ENCODE assay signal across 16 mouse cellular contexts in genomic region chr8:35196189-35196588, GRCm38 (mm10).
A peak's percentile ranks its signal among the peaks of the same experiment; 100 is the strongest.
DNase-seq lines count a peak whose midpoint lies in the region; ATAC-seq and TF ChIP-seq lines count a peak whose summit lies in the region.
"Had no signal": no experiment of that assay in that cellular context is flagged by ENCODE, and none has a peak within 500 bp of the region (broad histone marks: within the 10 kb centered on the region; RNA-seq: fewer than 3 reads in every experiment).

No protein-coding gene starts in this region.

- no peak overlapping the region for H3K9ac ChIP-seq in kidney, embryonic 15.5 days
- H3K9ac ChIP-seq in forebrain, embryonic 11.5 days (ENCODE audit: low read length) = no peak overlapping the region
- no peak overlapping the region for H3K9ac ChIP-seq in hindbrain, postnatal 0 days (replicated peaks; ENCODE audit: low read length)
- no peak overlapping the region for H3K9ac ChIP-seq in heart, embryonic 12.5 days
- H3K9ac ChIP-seq: embryonic facial prominence, embryonic 12.5 days; liver, embryonic 12.5 days had no signal

- TF ChIP-seq CTCF in hindbrain, postnatal 0 days (IDR thresholded peaks at IDR 0.05; ENCODE audit: low read depth) = no peak

- no peaks in the 10 kb centered on the region for H3K36me3 ChIP-seq in kidney, embryonic 15.5 days
- no peaks in the 10 kb centered on the region for H3K36me3 ChIP-seq in forebrain, embryonic 11.5 days (ENCODE audit: control insufficient read depth, insufficient read depth, low read length)
- H3K36me3 ChIP-seq in hindbrain, postnatal 0 days (ENCODE audit: insufficient read depth, low read length) = no peaks in the 10 kb centered on the region
- no peaks in the 10 kb centered on the region for H3K36me3 ChIP-seq in heart, embryonic 12.5 days
- H3K36me3 ChIP-seq: embryonic facial prominence, embryonic 12.5 days; liver, embryonic 12.5 days had no signal

- H3K4me3 ChIP-seq in kidney, embryonic 15.5 days (replicated peaks) = no peak overlapping the region
- H3K4me3 ChIP-seq in forebrain, embryonic 11.5 days (ENCODE audit: low read depth, low read length) = no peak overlapping the region
- H3K4me3 ChIP-seq in hindbrain, postnatal 0 days (ENCODE audit: low read length) = no peak overlapping the region
- H3K4me3 ChIP-seq in heart, embryonic 12.5 days = no peak overlapping the region
- H3K4me3 ChIP-seq: embryonic facial prominence, embryonic 12.5 days; liver, embryonic 12.5 days had no signal

- H3K27me3 ChIP-seq in kidney, embryonic 15.5 days = no peaks in the 10 kb centered on the region
- no peaks in the 10 kb centered on the region for H3K27me3 ChIP-seq in forebrain, embryonic 11.5 days (ENCODE audit: control insufficient read depth, insufficient read depth, low read length)
- H3K27me3 ChIP-seq in hindbrain, postnatal 0 days (ENCODE audit: insufficient read depth, low read length) = no peaks in the 10 kb centered on the region
- H3K27me3 ChIP-seq in heart, embryonic 12.5 days (replicated peaks) = no peaks in the 10 kb centered on the region
- H3K27me3 ChIP-seq: embryonic facial prominence, embryonic 12.5 days; liver, embryonic 12.5 days had no signal

- DNase-seq in kidney, postnatal 14 days = no peak
- DNase-seq in forebrain, embryonic 11.5 days (ENCODE audit: low spot score) = peak; percentile 64
- DNase-seq in hindbrain, postnatal 0 days (ENCODE audit: low spot score) = peak; percentile 27
- DNase-seq in retina, postnatal 1 day = peak; percentile 91
- DNase-seq: cerebellum, postnatal 10 days; kidney, adult 8-10 months; left cerebral cortex, postnatal 4 days; right cerebral cortex, postnatal 25 days; thymus, postnatal 25 days had no signal

- H3K27ac ChIP-seq in kidney, embryonic 15.5 days = 0 out of 2 replicates have a peak overlapping the region, but pooled peaks have one; percentile 16
- H3K27ac ChIP-seq in forebrain, embryonic 11.5 days (ENCODE audit: low read depth, low read length) = no peak overlapping the region
- no peak overlapping the region for H3K27ac ChIP-seq in hindbrain, postnatal 0 days
- no peak overlapping the region for H3K27ac ChIP-seq in heart, embryonic 12.5 days (ENCODE audit: poor library complexity, severe bottlenecking)
- H3K27ac ChIP-seq: embryonic facial prominence, embryonic 12.5 days; liver, embryonic 12.5 days had no signal

- ATAC-seq in kidney, embryonic 15.5 days (replicated peaks; ENCODE audit: low FRiP score) = peak; percentile 71
- peak; percentile 89 for ATAC-seq in forebrain, embryonic 11.5 days (replicated peaks; ENCODE audit: low FRiP score)
- peak; percentile 65 for ATAC-seq in hindbrain, postnatal 0 days
- no peak for ATAC-seq in megakaryocyte progenitor cell, adult 5-6 weeks (replicated peaks; ENCODE audit: poor library complexity)
- no peak for ATAC-seq in heart, embryonic 12.5 days (ENCODE audit: insufficient number of reproducible peaks, low FRiP score)
- ATAC-seq in megakaryocyte-erythroid progenitor cell, adult 5-6 weeks (replicated peaks; ENCODE audit: low FRiP score, low TSS enrichment, poor library complexity, severe bottlenecking) = no peak
- ATAC-seq: activated CD4-positive, CD25-positive, alpha-beta regulatory T cell, adult 4 months; liver, embryonic 12.5 days had no signal

- H3K4me1 ChIP-seq in kidney, embryonic 15.5 days = peaks cover 15% of the 10 kb centered on the region
- peaks cover 2% of the 10 kb centered on the region for H3K4me1 ChIP-seq in forebrain, embryonic 11.5 days (replicated peaks; ENCODE audit: control insufficient read depth, insufficient read depth, low read length)
- no peaks in the 10 kb centered on the region; the same call in 1 of the 2 replicates for H3K4me1 ChIP-seq in hindbrain, postnatal 0 days (ENCODE audit: insufficient read depth, low read length)
- peaks cover 6% of the 10 kb centered on the region; the same call in 1 of the 2 replicates for H3K4me1 ChIP-seq in heart, embryonic 12.5 days (replicated peaks)

- H3K9me3 ChIP-seq in kidney, embryonic 15.5 days (replicated peaks) = no peaks in the 10 kb centered on the region
- H3K9me3 ChIP-seq in forebrain, embryonic 11.5 days (ENCODE audit: control insufficient read depth, low read length) = no peaks in the 10 kb centered on the region
- H3K9me3 ChIP-seq in hindbrain, postnatal 0 days (ENCODE audit: low read length) = no peaks in the 10 kb centered on the region
- no peaks in the 10 kb centered on the region for H3K9me3 ChIP-seq in heart, embryonic 12.5 days (replicated peaks)
- H3K9me3 ChIP-seq: embryonic facial prominence, embryonic 12.5 days; liver, embryonic 12.5 days had no signal

- 23% methylated on average over 4 of the region's 4 CpGs for WGBS in kidney, embryonic 15.5 days
- 11% methylated on average over 4 of the region's 4 CpGs for WGBS in forebrain, embryonic 11.5 days
- 21% methylated on average over 4 of the region's 4 CpGs for WGBS in hindbrain, postnatal 0 days
- 47% methylated on average over 4 of the region's 4 CpGs for WGBS in heart, embryonic 12.5 days

- H3K4me2 ChIP-seq in kidney, embryonic 15.5 days = no peak overlapping the region
- no peak overlapping the region for H3K4me2 ChIP-seq in forebrain, embryonic 11.5 days (ENCODE audit: low read depth, low read length, severe bottlenecking)
- no peak overlapping the region for H3K4me2 ChIP-seq in hindbrain, postnatal 0 days (ENCODE audit: low read depth, low read length)
- no peak overlapping the region for H3K4me2 ChIP-seq in heart, embryonic 12.5 days
- H3K4me2 ChIP-seq: embryonic facial prominence, embryonic 12.5 days; liver, embryonic 12.5 days had no signal

Comparison
In these comparisons a context has a peak if more than half of its experiments do, and no peak if none do; other contexts are left out.
1. ATAC-seq: peak in kidney, embryonic 15.5 days (single experiment), forebrain, embryonic 11.5 days (single experiment) and hindbrain, postnatal 0 days (single experiment); none in megakaryocyte progenitor cell, adult 5-6 weeks (single experiment), heart, embryonic 12.5 days (single experiment) and megakaryocyte-erythroid progenitor cell, adult 5-6 weeks (single experiment).